Mouse (Mus musculus) small intestine, adult 2 months (tissue): Measurements from ENCODE around the gene Lmod3. TPM values are rescaled to one million over a fixed set of nuclear protein-coding genes. Genes with fewer than 3 reads are reported as not detected.

Experiments
- H3K27ac ChIP-seq: fragments of 200-500 bp; 2 replicates; pipeline ENCODE4 v1.5.1; 2012; ENCODE audit warnings: low read depth, low read length, control low read depth, inconsistent platforms; ENCODE audit not compliant: insufficient read depth
- H3K27me3 ChIP-seq: fragments of 200-500 bp; 2 replicates; pipeline ENCODE4 v1.6.1; 2012; ENCODE audit warnings: mild to moderate bottlenecking, moderate library complexity, low read length, inconsistent platforms; ENCODE audit not compliant: control insufficient read depth, insufficient read depth
- H3K36me3 ChIP-seq: fragments of 200-500 bp; 2 replicates; pipeline ENCODE4 v1.6.1; 2012; ENCODE audit warnings: mild to moderate bottlenecking, low read length, control low read depth, inconsistent platforms; ENCODE audit not compliant: control insufficient read depth, insufficient read depth
- H3K4me1 ChIP-seq: fragments of 200-500 bp; 2 replicates; pipeline ENCODE4 v1.6.1; 2012; ENCODE audit warnings: low read length, inconsistent platforms, mixed read lengths; ENCODE audit not compliant: control insufficient read depth, insufficient read depth, insufficient read length
- H3K4me3 ChIP-seq: fragments of 200-500 bp; 2 replicates; pipeline ENCODE4 v1.5.1; 2012; ENCODE audit warnings: low read depth, mild to moderate bottlenecking, control low read depth, inconsistent platforms, low read length, moderate library complexity
- CTCF ChIP-seq: fragments of 200-500 bp; IDR thresholded peaks from 2 replicates; pipeline ENCODE4 v1.5.1; 2012; ENCODE audit warnings: low read depth, mild to moderate bottlenecking, control low read depth, inconsistent platforms, low read length, moderate library complexity, mixed read lengths; ENCODE audit not compliant: insufficient replicate concordance, insufficient read length; ENCODE audit errors: extremely low read depth
- POLR2A ChIP-seq: fragments of 200-500 bp; IDR thresholded peaks from 2 replicates; pipeline ENCODE4 v1.6.1; 2012; ENCODE audit warnings: low read depth, mild to moderate bottlenecking, control low read depth, inconsistent platforms, low read length, moderate library complexity
- WGBS: fragments of 180-500 bp; shearing (Covaris S2); methylation state at CpG from one replicate; pipeline ENCODE4 v1.1.7; 2018; 5-methylcytosine and 5-hydroxymethylcytosine counted together
- polyA plus RNA-seq: library from polyadenylated mRNA; depleted of rRNA; stranded (reverse); fragments of >200 nt; gene quantifications from 2 replicates; pipeline ENCODE4 v1.2.3, GENCODE M21; 2012; rRNA removed

Lmod3 gene
- polyA plus RNA-seq, 1 experiment: not detected

- no peak for TF ChIP-seq POLR2A
- no peak for TF ChIP-seq CTCF
- 57% methylated on average over 3 of the region's 3 CpGs for WGBS
These were observed 50.1 kb downstream of the Lmod3 start for GRCm38 (mm10) chr6:97202477-97202876.

GRCm38 (mm10) chr6:97200437-97200836, 52.1 kb downstream of the Lmod3 start:
- 78% methylated on average over 3 of the region's 3 CpGs for WGBS

More at GRCm38 (mm10) chr6:97202477-97202876, 50.1 kb downstream of the Lmod3 start:
- Histone ChIP-seq H3K27me3 (no peaks in the 10 kb centered on the region), H3K4me3 (no peak overlapping the region), H3K4me1 (peaks cover 2% of the 10 kb centered on the region; the same call in 1 of the 2 replicates), H3K36me3 (peaks cover 14% of the 10 kb centered on the region), H3K27ac (no peak overlapping the region)

More at GRCm38 (mm10) chr6:97200437-97200836, 52.1 kb downstream of the Lmod3 start:
- TF ChIP-seq POLR2A (no peak), CTCF (no peak)
- Histone ChIP-seq H3K27ac (no peak overlapping the region), H3K4me1 (peaks cover 2% of the 10 kb centered on the region; the same call in 1 of the 2 replicates), H3K4me3 (no peak overlapping the region), H3K36me3 (peaks cover 30% of the 10 kb centered on the region), H3K27me3 (no peaks in the 10 kb centered on the region)

Other genes with a start within 250 kb of the Lmod3 start
- gene Fam19a4, start 192.3 kb downstream of the Lmod3 start, polyA plus RNA-seq: not detected in 2 replicates
- 2.3 and 4.8 TPM in 2 replicates for gene Eogt, start 103.6 kb downstream of the Lmod3 start, polyA plus RNA-seq
- 1.2 and 2.3 TPM in 2 replicates for gene Tmf1, start 73.6 kb downstream of the Lmod3 start, polyA plus RNA-seq
- gene Uba3, start 47.1 kb downstream of the Lmod3 start, polyA plus RNA-seq: 2.4 and 4.1 TPM in 2 replicates
- 14.3 and 22.8 TPM in 2 replicates for gene Arl6ip5, start 42.1 kb downstream of the Lmod3 start, polyA plus RNA-seq